Mouse (Mus musculus): ENCODE measurements around the gene Nsun5. TPM values are rescaled to one million over a fixed set of nuclear protein-coding genes. Genes with fewer than 3 reads are reported as not detected.
A peak's percentile ranks its signal among the peaks of the same experiment; 100 is the strongest.

The Nsun5 gene
- polyA plus RNA-seq, 1 experiment from 2014 or later = 21.2 TPM

- no peak overlapping the region for H3K27ac ChIP-seq (ENCODE audit: low read length)
- H3K9me3 ChIP-seq (replicated peaks; ENCODE audit: control insufficient read depth, low read length) = no peaks in the 10 kb centered on the region
- H3K27me3 ChIP-seq (ENCODE audit: control insufficient read depth, insufficient read depth, low read length) = no peaks in the 10 kb centered on the region
- H3K36me3 ChIP-seq (ENCODE audit: control insufficient read depth, insufficient read depth) = peaks cover 71% of the 10 kb centered on the region
- ATAC-seq (replicated peaks; ENCODE audit: extremely low read depth, insufficient read depth, low FRiP score) = no peak
- H3K4me3 ChIP-seq (ENCODE audit: low read length) = no peak overlapping the region
- H3K4me2 ChIP-seq (ENCODE audit: low read depth, low read length) = no peak overlapping the region
- WGBS = 94% methylated on average over 10 of the region's 10 CpGs
- no peaks in the 10 kb centered on the region for H3K4me1 ChIP-seq (ENCODE audit: control insufficient read depth, insufficient read depth, low read length)
- H3K9ac ChIP-seq (ENCODE audit: low read length) = no peak overlapping the region
Measured at GRCm38 (mm10) chr5:135381356-135381925, 11.7 kb downstream of the Nsun5 start.

- H3K36me3 ChIP-seq (ENCODE audit: control insufficient read depth, insufficient read depth) = peaks cover 78% of the 10 kb centered on the region
- no peak overlapping the region for H3K9ac ChIP-seq (ENCODE audit: low read length)
- H3K4me1 ChIP-seq (ENCODE audit: control insufficient read depth, insufficient read depth, low read length) = no peaks in the 10 kb centered on the region
- WGBS = 85% methylated on average over 7 of the region's 7 CpGs
- H3K4me3 ChIP-seq (ENCODE audit: low read length) = no peak overlapping the region
- ATAC-seq (replicated peaks; ENCODE audit: extremely low read depth, insufficient read depth, low FRiP score) = no peak
- no peaks in the 10 kb centered on the region for H3K9me3 ChIP-seq (replicated peaks; ENCODE audit: control insufficient read depth, low read length)
- H3K27ac ChIP-seq (ENCODE audit: low read length) = no peak overlapping the region
- H3K4me2 ChIP-seq (ENCODE audit: low read depth, low read length) = no peak overlapping the region
- H3K27me3 ChIP-seq (ENCODE audit: control insufficient read depth, insufficient read depth, low read length) = no peaks in the 10 kb centered on the region
Measured at GRCm38 (mm10) chr5:135382746-135383145, 13.0 kb downstream of the Nsun5 start.

GRCm38 (mm10) chr5:135383771-135384170 is 14.0 kb downstream of the Nsun5 start:
- ATAC-seq (replicated peaks; ENCODE audit: extremely low read depth, insufficient read depth, low FRiP score) = no peak
- Histone ChIP-seq H3K27ac (ENCODE audit: low read length) (no peak overlapping the region), H3K4me3 (ENCODE audit: low read length) (no peak overlapping the region), H3K4me2 (ENCODE audit: low read depth, low read length) (no peak overlapping the region), H3K9ac (ENCODE audit: low read length) (no peak overlapping the region), H3K27me3 (ENCODE audit: control insufficient read depth, insufficient read depth, low read length) (no peaks in the 10 kb centered on the region), H3K9me3 (replicated peaks; ENCODE audit: control insufficient read depth, low read length) (no peaks in the 10 kb centered on the region), H3K36me3 (ENCODE audit: control insufficient read depth, insufficient read depth) (peaks cover 73% of the 10 kb centered on the region), H3K4me1 (ENCODE audit: control insufficient read depth, insufficient read depth, low read length) (no peaks in the 10 kb centered on the region)
- 86% methylated on average over 10 of the region's 10 CpGs for WGBS

- Histone ChIP-seq H3K27ac (ENCODE audit: low read length) (peak within 1 kb of the TSS; percentile 82), H3K4me2 (ENCODE audit: low read depth, low read length) (peak within 1 kb of the TSS; percentile 88), H3K4me3 (ENCODE audit: low read length) (peak within 1 kb of the TSS; percentile 84), H3K27me3 (ENCODE audit: control insufficient read depth, insufficient read depth, low read length) (no peaks in the 10 kb centered on the region), H3K9ac (ENCODE audit: low read length) (peak within 1 kb of the TSS; percentile 98), H3K9me3 (replicated peaks; ENCODE audit: control insufficient read depth, low read length) (no peaks in the 10 kb centered on the region), H3K4me1 (ENCODE audit: control insufficient read depth, insufficient read depth, low read length) (peaks cover 13% of the 10 kb centered on the region), H3K36me3 (ENCODE audit: control insufficient read depth, insufficient read depth) (peaks cover 17% of the 10 kb centered on the region)
- ATAC-seq (replicated peaks; ENCODE audit: extremely low read depth, insufficient read depth, low FRiP score) = peak; percentile 90
- WGBS = under 1% methylated on average over 98 of the region's 110 CpGs
Measured at GRCm38 (mm10) chr5:135394004-135394823, 24.5 kb downstream of the Nsun5 start, which contains the start of gene Pom121. Gene Pom121, minus strand, starts transcription at chr5:135394546.

GRCm38 (mm10) chr5:135395826-135396225 is 26.1 kb downstream of the Nsun5 start:
- Histone ChIP-seq H3K27me3 (ENCODE audit: control insufficient read depth, insufficient read depth, low read length) (no peaks in the 10 kb centered on the region), H3K4me2 (ENCODE audit: low read depth, low read length) (no peak overlapping the region), H3K4me1 (ENCODE audit: control insufficient read depth, insufficient read depth, low read length) (peaks cover 13% of the 10 kb centered on the region), H3K4me3 (ENCODE audit: low read length) (no peak overlapping the region), H3K9me3 (replicated peaks; ENCODE audit: control insufficient read depth, low read length) (no peaks in the 10 kb centered on the region), H3K9ac (ENCODE audit: low read length) (no peak overlapping the region), H3K27ac (ENCODE audit: low read length) (no peak overlapping the region), H3K36me3 (ENCODE audit: control insufficient read depth, insufficient read depth) (peaks cover 9% of the 10 kb centered on the region)
- ATAC-seq (replicated peaks; ENCODE audit: extremely low read depth, insufficient read depth, low FRiP score) = no peak
- 50% methylated on average over 5 of the region's 5 CpGs for WGBS

- peaks cover 2% of the 10 kb centered on the region; the same call in 1 of the 2 replicates for H3K9me3 ChIP-seq (replicated peaks; ENCODE audit: control insufficient read depth, low read length)
- 35% methylated on average over 6 of the region's 6 CpGs for WGBS
- no peak overlapping the region for H3K9ac ChIP-seq (ENCODE audit: low read length)
- H3K4me1 ChIP-seq (ENCODE audit: control insufficient read depth, insufficient read depth, low read length) = peaks cover 4% of the 10 kb centered on the region; the same call in 1 of the 2 replicates
- no peaks in the 10 kb centered on the region for H3K27me3 ChIP-seq (ENCODE audit: control insufficient read depth, insufficient read depth, low read length)
- no peak overlapping the region for H3K27ac ChIP-seq (ENCODE audit: low read length)
- H3K4me3 ChIP-seq (ENCODE audit: low read length) = no peak overlapping the region
- ATAC-seq (replicated peaks; ENCODE audit: extremely low read depth, insufficient read depth, low FRiP score) = no peak
- no peak overlapping the region for H3K4me2 ChIP-seq (ENCODE audit: low read depth, low read length)
- H3K36me3 ChIP-seq (ENCODE audit: control insufficient read depth, insufficient read depth) = no peaks in the 10 kb centered on the region
Measured at GRCm38 (mm10) chr5:135399382-135399781, 29.6 kb downstream of the Nsun5 start.

- no peak for ATAC-seq (replicated peaks; ENCODE audit: extremely low read depth, insufficient read depth, low FRiP score)
- Histone ChIP-seq H3K27me3 (ENCODE audit: control insufficient read depth, insufficient read depth, low read length) (no peaks in the 10 kb centered on the region), H3K4me3 (ENCODE audit: low read length) (no peak overlapping the region), H3K9ac (ENCODE audit: low read length) (no peak overlapping the region), H3K27ac (ENCODE audit: low read length) (no peak overlapping the region), H3K9me3 (replicated peaks; ENCODE audit: control insufficient read depth, low read length) (peaks cover 2% of the 10 kb centered on the region; the same call in 1 of the 2 replicates), H3K4me1 (ENCODE audit: control insufficient read depth, insufficient read depth, low read length) (no peaks in the 10 kb centered on the region), H3K4me2 (ENCODE audit: low read depth, low read length) (no peak overlapping the region), H3K36me3 (ENCODE audit: control insufficient read depth, insufficient read depth) (no peaks in the 10 kb centered on the region)
- WGBS = 9% methylated on average over 2 of the region's 2 CpGs
Measured at GRCm38 (mm10) chr5:135400244-135400643, 30.5 kb downstream of the Nsun5 start.

- Histone ChIP-seq H3K27ac (ENCODE audit: low read length) (no peak overlapping the region), H3K4me3 (ENCODE audit: low read length) (no peak overlapping the region), H3K4me1 (ENCODE audit: control insufficient read depth, insufficient read depth, low read length) (no peaks in the 10 kb centered on the region), H3K36me3 (ENCODE audit: control insufficient read depth, insufficient read depth) (0 out of 2 replicates have a peak, but pooled peaks cover under 1% of the 10 kb centered on the region), H3K9me3 (replicated peaks; ENCODE audit: control insufficient read depth, low read length) (peaks cover 2% of the 10 kb centered on the region; the same call in 1 of the 2 replicates), H3K4me2 (ENCODE audit: low read depth, low read length) (no peak overlapping the region), H3K27me3 (ENCODE audit: control insufficient read depth, insufficient read depth, low read length) (no peaks in the 10 kb centered on the region), H3K9ac (ENCODE audit: low read length) (no peak overlapping the region)
- 35% methylated on average over 20 of the region's 20 CpGs for WGBS
- ATAC-seq (replicated peaks; ENCODE audit: extremely low read depth, insufficient read depth, low FRiP score) = no peak
Measured at GRCm38 (mm10) chr5:135404623-135405022, 34.9 kb downstream of the Nsun5 start.

- no peak overlapping the region for H3K9ac ChIP-seq (ENCODE audit: low read length)
- 88% methylated on average over 9 of the region's 9 CpGs for WGBS
- no peak for ATAC-seq (replicated peaks; ENCODE audit: extremely low read depth, insufficient read depth, low FRiP score)
Measured at GRCm38 (mm10) chr5:135405437-135405836, 35.7 kb downstream of the Nsun5 start.

More at GRCm38 (mm10) chr5:135405437-135405836, 35.7 kb downstream of the Nsun5 start:
- Histone ChIP-seq H3K4me1 (ENCODE audit: control insufficient read depth, insufficient read depth, low read length) (no peaks in the 10 kb centered on the region), H3K27ac (ENCODE audit: low read length) (no peak overlapping the region), H3K4me2 (ENCODE audit: low read depth, low read length) (no peak overlapping the region), H3K9me3 (replicated peaks; ENCODE audit: control insufficient read depth, low read length) (peaks cover 2% of the 10 kb centered on the region; the same call in 1 of the 2 replicates), H3K36me3 (ENCODE audit: control insufficient read depth, insufficient read depth) (0 out of 2 replicates have a peak, but pooled peaks cover 5% of the 10 kb centered on the region), H3K4me3 (ENCODE audit: low read length) (no peak overlapping the region), H3K27me3 (ENCODE audit: control insufficient read depth, insufficient read depth, low read length) (no peaks in the 10 kb centered on the region)

All from heart, embryonic 16.5 days (tissue).